Mouse (Mus musculus): ENCODE data around the gene Ube2q1.

DNA sequence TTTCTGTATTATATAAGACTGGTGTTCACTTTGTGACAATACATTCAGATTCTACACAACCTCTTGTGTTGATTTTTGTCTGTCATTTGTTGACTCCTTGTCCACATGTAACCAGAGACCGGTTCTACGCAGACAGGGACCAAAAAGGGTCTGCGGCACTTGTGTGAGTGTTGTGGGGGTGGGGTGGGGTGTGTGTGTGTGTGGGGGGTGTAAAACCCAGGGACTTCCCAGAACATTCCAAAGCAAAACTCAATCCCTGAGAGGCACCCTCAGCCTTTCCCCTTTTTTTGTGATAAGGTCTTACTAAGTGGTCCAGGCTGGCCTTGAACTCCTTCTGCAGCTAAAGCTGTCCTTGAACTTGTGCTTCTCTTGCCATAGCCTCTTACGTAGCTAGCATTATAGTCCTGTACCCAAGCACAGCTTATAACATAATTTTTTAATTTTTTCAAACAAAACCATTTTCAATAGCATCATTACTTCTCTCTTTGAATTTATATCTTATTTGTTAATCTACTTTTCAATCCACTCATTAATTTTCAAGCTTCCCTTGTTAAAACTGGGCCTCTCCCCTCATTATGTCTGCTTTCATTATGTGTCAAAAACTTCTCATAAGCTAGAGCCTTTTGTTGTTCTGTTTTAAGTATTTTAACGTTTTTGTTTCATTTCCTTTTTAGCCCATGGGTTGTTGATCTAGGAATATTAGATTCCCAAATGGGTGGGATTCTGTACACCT lies 27.5 kb downstream of the Ube2q1 start:
- no peak for TF ChIP-seq CTCF (IDR thresholded peaks at IDR 0.05; ENCODE audit: extremely low read depth, insufficient read depth, insufficient read length, insufficient replicate concordance)
- no peak for TF ChIP-seq POLR2A (IDR thresholded peaks at IDR 0.05; ENCODE audit: low read depth, low read length)
